Mouse (Mus musculus) CH12.LX (cell line): ENCODE data around the gene AB124611.
A peak's percentile ranks its signal among the peaks of the same experiment; 100 is the strongest.

Experiments used
- CHD2 ChIP-seq: IDR thresholded peaks from 2 replicates; pipeline ENCODE4 v1.6.1; 2011; ENCODE audit warnings: low read length, improper control_type of control experiment
- CTCF ChIP-seq, 2 experiments: IDR thresholded peaks in 1 of 2; conservative IDR thresholded peaks in 1 of 2; 2 replicates each; pipeline ENCODE4 v1.5.1; 2011 to 2012; ENCODE audit warnings: low read depth in 2 of 2, low read length in 2 of 2, improper control_type of control experiment in 1 of 2, inconsistent platforms in 1 of 2, mild to moderate bottlenecking in 1 of 2, moderate library complexity in 1 of 2
- E2F4 ChIP-seq: IDR thresholded peaks from 2 replicates; pipeline ENCODE4 v1.6.1; 2011; ENCODE audit warnings: low read depth, low read length, improper control_type of control experiment; ENCODE audit not compliant: insufficient replicate concordance
- JUN ChIP-seq: IDR thresholded peaks from 2 replicates; pipeline ENCODE4 v1.6.1; 2011; ENCODE audit warnings: low read depth, mild to moderate bottlenecking, low read length, improper control_type of control experiment, moderate library complexity; ENCODE audit not compliant: insufficient read depth
- MAZ ChIP-seq: IDR thresholded peaks from 2 replicates; pipeline ENCODE4 v1.6.1; 2012; ENCODE audit warnings: low read depth, mild to moderate bottlenecking, inconsistent platforms, low read length, improper control_type of control experiment, moderate library complexity
- MXI1 ChIP-seq: IDR thresholded peaks from 2 replicates; pipeline ENCODE4 v1.6.1; 2011; ENCODE audit warnings: mild to moderate bottlenecking, low read depth, low read length, improper control_type of control experiment
- NRF1 ChIP-seq: IDR thresholded peaks from 2 replicates; pipeline ENCODE4 v1.6.1; 2014; ENCODE audit warnings: low read depth, mild to moderate bottlenecking, inconsistent platforms, low read length, improper control_type of control experiment, moderate library complexity
- PAX5 ChIP-seq: IDR thresholded peaks from 2 replicates; pipeline ENCODE4 v1.6.1; 2012; ENCODE audit warnings: low read length, inconsistent platforms, mixed read lengths
- TCF12 ChIP-seq: IDR thresholded peaks from 2 replicates; pipeline ENCODE4 v1.6.1; 2014; ENCODE audit warnings: low read depth, mild to moderate bottlenecking, inconsistent platforms, low read length, improper control_type of control experiment
- ZC3H11A ChIP-seq: IDR thresholded peaks from 2 replicates; pipeline ENCODE4 v1.6.1; 2012; ENCODE audit warnings: low read depth, mild to moderate bottlenecking, inconsistent platforms, low read length, improper control_type of control experiment

GRCm38 (mm10) chr9:21510689-21511015 is 15.3 kb upstream of the AB124611 start:
- TF ChIP-seq MAZ (no peak), JUN (no peak), CTCF (conservative IDR thresholded peaks at IDR 0.05 in 1 of 2, IDR thresholded peaks at IDR 0.05 in 1 of 2; ENCODE audit: low read depth in 2 of 2, low read length in 2 of 2) (no peak), CHD2 (no peak), ZC3H11A (no peak), MXI1 (peak; percentile 98), PAX5 (no peak), NRF1 (no peak), TCF12 (no peak), E2F4 (0 out of 2 replicates have a peak, but pooled peaks have one; percentile 0)
